Mouse (Mus musculus) kidney, postnatal 10 days (tissue): ENCODE results near the gene Ltbp2.
A peak's percentile ranks its signal among the peaks of the same experiment; 100 is the strongest.

ENCODE experiments used
- DNase-seq: peaks from one replicate; pipeline ENCODE4 v3.0.0; 2021; ENCODE audit warnings: mixed read lengths

Gene Ltbp2

GRCm38 (mm10) chr12:84755008-84755695 lies 121.2 kb downstream of the Ltbp2 start:
- DNase-seq: peak; percentile 67

DNA sequence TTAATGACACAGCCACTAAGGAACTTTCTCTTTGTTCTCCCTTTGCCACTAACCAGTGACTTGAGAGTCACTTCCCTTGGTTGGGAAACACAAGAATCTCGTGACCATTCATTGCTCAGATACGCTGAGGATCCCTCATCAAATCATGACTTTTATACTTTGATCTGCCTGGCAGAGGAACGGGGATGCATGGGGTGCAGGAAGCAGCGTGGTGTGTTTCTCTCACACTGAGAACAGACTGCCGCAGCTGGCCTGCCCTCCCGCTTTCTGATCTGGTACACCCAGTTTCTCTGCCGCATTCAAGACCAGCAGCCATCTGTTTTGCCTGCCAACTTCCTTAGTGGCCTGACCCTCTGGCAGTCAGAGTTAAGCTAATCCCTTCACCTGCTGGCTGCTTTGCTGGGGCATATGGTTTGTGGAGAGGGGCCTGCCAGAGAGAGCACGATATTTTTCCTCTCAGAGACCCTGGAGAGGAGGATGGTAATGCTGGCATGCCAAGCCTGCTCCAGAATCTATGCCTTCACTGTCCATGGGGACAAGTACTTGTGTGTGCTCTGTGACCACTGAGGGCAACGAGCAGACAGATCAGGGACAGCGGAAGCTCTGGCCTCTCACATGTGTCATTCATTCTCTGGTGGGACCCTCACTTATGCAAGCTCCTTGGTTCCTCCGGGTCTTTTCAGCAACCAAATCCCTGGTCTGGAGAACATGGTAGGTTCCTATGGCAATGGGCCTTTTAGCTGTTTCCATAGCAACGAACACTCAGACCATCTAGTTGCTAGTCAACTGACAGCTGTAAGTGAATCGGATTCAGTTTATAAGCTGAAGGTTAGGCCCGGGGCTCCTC lies 124.0 kb downstream of the Ltbp2 start:
- peak; percentile 14 for DNase-seq

- peak; percentile 59 for DNase-seq
Measured at GRCm38 (mm10) chr12:84750661-84751060, 125.7 kb downstream of the Ltbp2 start.

DNA sequence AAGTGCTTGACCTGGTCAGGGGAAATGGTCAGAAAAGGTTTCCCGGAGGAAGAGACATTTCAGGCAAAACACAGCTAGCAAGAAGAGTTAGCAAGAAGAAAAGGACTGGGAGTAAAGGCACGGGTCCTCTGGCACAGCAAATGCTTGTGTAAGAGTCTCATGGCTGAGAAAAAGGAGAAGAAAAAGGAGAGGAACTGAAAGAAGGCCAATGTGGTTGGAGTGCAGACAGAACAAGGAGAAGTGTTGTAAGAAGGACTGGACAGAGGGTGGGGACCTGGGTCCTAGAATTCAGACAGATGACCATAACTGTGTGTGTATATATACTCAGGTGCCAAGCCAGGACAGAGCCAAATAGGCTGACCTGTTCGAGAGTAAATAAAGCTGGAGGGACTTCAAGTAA lies 128.2 kb downstream of the Ltbp2 start:
- no peak for DNase-seq

DNA sequence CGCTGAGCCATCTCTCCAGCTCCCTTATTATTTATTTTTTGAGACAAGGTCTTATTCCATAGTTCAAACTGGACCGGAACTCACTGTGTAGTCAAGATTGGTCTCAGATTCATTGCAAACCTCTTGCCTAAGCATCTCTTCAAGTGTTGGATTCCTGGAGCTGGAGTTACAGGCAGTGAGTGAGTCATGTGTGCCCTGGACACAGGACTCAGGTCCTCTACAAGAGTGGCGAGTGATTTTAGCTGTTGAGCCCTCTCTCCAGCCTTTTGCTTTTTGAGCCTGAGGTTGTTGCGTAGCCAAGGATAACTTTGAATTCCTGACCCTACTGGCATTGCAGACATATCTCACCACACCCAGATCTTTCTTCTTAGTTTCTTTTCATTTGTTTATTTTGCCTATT lies 130.6 kb downstream of the Ltbp2 start:
- no peak for DNase-seq

- no peak for DNase-seq
Measured at GRCm38 (mm10) chr12:84743496-84743895, 132.8 kb downstream of the Ltbp2 start.

GRCm38 (mm10) chr12:84733366-84733765 lies 143.0 kb downstream of the Ltbp2 start:
- DNase-seq: no peak
